Mouse (Mus musculus): ENCODE measurements around the gene Sh3bp1.

- TF ChIP-seq CTCF (IDR thresholded peaks at IDR 0.05 in 2 of 3, conservative IDR thresholded peaks at IDR 0.05 in 1 of 3; ENCODE audit: control insufficient read depth in 1 of 3, insufficient read depth in 1 of 3, low read depth in 2 of 3, low read length in 3 of 3, poor library complexity in 1 of 3, severe bottlenecking in 1 of 3): no peak
- TF ChIP-seq USF2 (IDR thresholded peaks at IDR 0.05; ENCODE audit: borderline replicate concordance in 1 of 2, insufficient read depth in 1 of 2, low read depth in 1 of 2, low read length in 2 of 2): no peak
- TF ChIP-seq POLR2A (IDR thresholded peaks at IDR 0.05; ENCODE audit: control insufficient read depth in 1 of 2, insufficient read depth in 1 of 2, low read depth in 1 of 2, low read length in 2 of 2, poor library complexity in 1 of 2): no peak
- no peak for TF ChIP-seq KAT2A (conservative IDR thresholded peaks at IDR 0.05; ENCODE audit: low read depth, low read length)
Measured at GRCm38 (mm10) chr15:78925129-78925528, 25.6 kb downstream of the Sh3bp1 start.
